Mouse (Mus musculus) heart, embryonic 16.5 days (tissue): ENCODE measurements around the gene Gm20403. TPM values are rescaled to one million over a fixed set of nuclear protein-coding genes. Genes with fewer than 3 reads are reported as not detected.
"Not testable (repeated sequence)": the region's sequence is repeated elsewhere in the genome, so short reads cannot be mapped to it uniquely, and the experiment has no call there.

Experiments used
- ATAC-seq: fragments of 200-750 bp; cut with Nextera tagmentation; replicated peaks from 2 replicates; pipeline ENCODE4 v1.8.0; 2017; ENCODE audit warnings: moderate number of reproducible peaks; ENCODE audit not compliant: insufficient read depth, low FRiP score; ENCODE audit errors: extremely low read depth
- H3K27ac ChIP-seq: fragments of 300-500 bp; sonication (generic); 2 replicates; pipeline ENCODE4 v1.5.1; 2014; ENCODE audit warnings: mild to moderate bottlenecking, low read length, control low read depth, moderate library complexity
- H3K27me3 ChIP-seq: fragments of 300-500 bp; sonication (generic); 2 replicates; pipeline ENCODE4 v1.6.1; 2014; ENCODE audit warnings: low read length, mixed read lengths; ENCODE audit not compliant: control insufficient read depth, insufficient read depth
- H3K36me3 ChIP-seq: fragments of 300-500 bp; sonication (generic); 2 replicates; pipeline ENCODE4 v1.6.1; 2014; ENCODE audit not compliant: control insufficient read depth, insufficient read depth
- H3K4me1 ChIP-seq: fragments of 300-500 bp; sonication (generic); 2 replicates; pipeline ENCODE4 v1.6.1; 2014; ENCODE audit warnings: low read length, mixed read lengths; ENCODE audit not compliant: control insufficient read depth, insufficient read depth
- H3K4me2 ChIP-seq: fragments of 300-500 bp; sonication (generic); 2 replicates; pipeline ENCODE4 v1.6.1; 2014; ENCODE audit warnings: low read depth, mild to moderate bottlenecking, control low read depth, low read length
- H3K4me3 ChIP-seq: fragments of 300-500 bp; sonication (generic); 2 replicates; pipeline ENCODE4 v1.5.1; 2014; ENCODE audit warnings: mild to moderate bottlenecking, control low read depth, low read length
- H3K9ac ChIP-seq: fragments of 300-500 bp; sonication (generic); 2 replicates; pipeline ENCODE4 v1.6.1; 2014; ENCODE audit warnings: low read length, control low read depth
- H3K9me3 ChIP-seq: fragments of 300-500 bp; sonication (generic); replicated peaks from 2 replicates; pipeline ENCODE4 v1.6.1; 2016; ENCODE audit warnings: low read length; ENCODE audit not compliant: control insufficient read depth
- WGBS: fragments of 180-500 bp; shearing (Covaris S2); extraction: QIAGEN DNeasy Blood & Tissue Kit; methylation state at CpG from one replicate; pipeline ENCODE4 v1.1.7; 2014; 5-methylcytosine and 5-hydroxymethylcytosine counted together
- polyA plus RNA-seq: library from polyadenylated mRNA; unstranded; fragments of >200 nt; fragmentation: Nextera tagmentation; extraction: Ambion mirVana; gene quantifications from 2 replicates; pipeline ENCODE4 v1.2.1, GENCODE M21; 2015

The Gm20403 gene
- polyA plus RNA-seq, 1 experiment from 2014 or later = not detected

DNA sequence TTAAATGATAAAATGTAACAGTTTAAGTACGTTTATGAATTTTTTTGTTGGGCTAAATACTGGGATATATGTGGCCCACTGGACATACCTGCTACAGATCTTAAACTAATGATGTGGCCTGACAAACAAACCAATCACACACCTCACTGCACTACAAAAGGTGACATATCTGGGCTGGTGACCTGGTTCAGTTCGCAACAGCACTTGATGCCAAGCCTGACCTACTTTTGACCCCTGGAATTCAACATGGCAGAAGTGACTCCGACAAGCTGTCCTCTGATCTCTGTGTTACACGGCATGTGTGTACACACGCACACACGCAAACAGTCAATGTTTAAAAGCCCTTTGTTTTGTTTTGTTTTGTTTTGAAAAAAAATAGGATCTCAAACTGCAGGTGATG is 40.2 kb downstream of the Gm20403 start:
- Histone ChIP-seq H3K9ac (no peak overlapping the region), H3K4me1 (no peaks in the 10 kb centered on the region), H3K4me3 (no peak overlapping the region), H3K27ac (no peak overlapping the region), H3K9me3 (no peaks in the 10 kb centered on the region), H3K36me3 (peaks cover 6% of the 10 kb centered on the region; the same call in 1 of the 2 replicates), H3K27me3 (no peaks in the 10 kb centered on the region), H3K4me2 (no peak overlapping the region)
- WGBS = 81% methylated on average over 6 of the region's 6 CpGs
- ATAC-seq = no peak

- not testable (repeated sequence) for H3K36me3 ChIP-seq, H3K4me1 ChIP-seq, H3K27me3 ChIP-seq, H3K27ac ChIP-seq, H3K4me2 ChIP-seq, H3K9me3 ChIP-seq, H3K4me3 ChIP-seq, ATAC-seq, H3K9ac ChIP-seq
- WGBS = 89% methylated on average over 6 of the region's 6 CpGs
Observed at GRCm38 (mm10) chr12:54942586-54943157, 43.7 kb downstream of the Gm20403 start.

DNA sequence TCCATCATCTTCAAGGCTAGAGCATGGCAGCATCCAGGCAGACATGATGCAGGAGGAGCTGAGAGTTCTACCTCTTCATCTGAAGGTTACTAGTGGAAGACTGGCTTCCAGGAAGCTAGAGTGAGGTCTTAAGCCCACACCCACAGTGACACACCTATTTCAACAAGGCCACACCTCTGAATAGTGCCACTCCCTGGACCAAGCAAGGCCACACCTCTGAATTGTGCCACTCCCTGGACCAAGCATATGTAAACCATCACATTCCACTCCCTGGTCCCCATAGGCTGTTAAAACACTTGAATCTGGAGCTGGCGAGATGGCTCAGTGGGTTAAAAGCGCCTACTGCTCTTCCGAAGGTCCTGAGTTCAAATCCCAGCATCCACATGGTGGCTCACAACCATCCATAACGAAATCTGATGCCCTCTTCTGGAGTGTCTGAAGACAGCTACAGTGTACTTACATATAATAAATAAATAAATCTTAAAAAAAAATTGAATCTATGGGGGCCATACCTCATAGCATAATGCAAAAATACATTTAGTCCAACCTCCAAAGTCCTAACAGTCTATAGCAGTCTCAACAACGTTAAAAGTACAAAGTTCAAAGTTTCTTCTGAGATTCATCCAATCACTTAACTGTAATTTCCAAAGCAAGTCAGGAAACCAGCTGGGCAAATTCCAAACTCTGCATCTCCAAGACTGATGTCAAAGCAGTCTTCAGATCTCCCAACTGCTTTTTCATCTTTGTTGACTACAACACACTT is 48.6 kb downstream of the Gm20403 start:
- not testable (repeated sequence) for H3K4me3 ChIP-seq, H3K36me3 ChIP-seq, H3K27me3 ChIP-seq, H3K9ac ChIP-seq, ATAC-seq, H3K4me2 ChIP-seq, H3K4me1 ChIP-seq, H3K9me3 ChIP-seq, H3K27ac ChIP-seq
- 92% methylated on average over 5 of the region's 5 CpGs for WGBS

Other genes with a start within 250 kb of the Gm20403 start
- gene Snx6, start 190.8 kb downstream of the Gm20403 start, polyA plus RNA-seq = 98.0 and 107 TPM in 2 replicates
- gene Cfl2, start 123.7 kb downstream of the Gm20403 start, polyA plus RNA-seq = 448 and 521 TPM in 2 replicates
- 13.4 and 16.4 TPM in 2 replicates for gene Baz1a, start 27.8 kb upstream of the Gm20403 start, polyA plus RNA-seq
- 27.2 and 29.9 TPM in 2 replicates for gene 2700097O09Rik, start 93.6 kb upstream of the Gm20403 start, polyA plus RNA-seq
- 130 and 158 TPM in 2 replicates for gene Srp54a, start 93.7 kb upstream of the Gm20403 start, polyA plus RNA-seq
- gene Fam177a, start 137.9 kb upstream of the Gm20403 start, polyA plus RNA-seq = 21.9 and 22.1 TPM in 2 replicates
- gene Srp54b, start 168.6 kb upstream of the Gm20403 start, polyA plus RNA-seq = 41.4 and 48.4 TPM in 2 replicates
- not detected in 2 replicates for gene 1700047I17Rik2, start 213.1 kb upstream of the Gm20403 start, polyA plus RNA-seq
- 54.7 and 60.0 TPM in 2 replicates for gene Srp54c, start 243.6 kb upstream of the Gm20403 start, polyA plus RNA-seq